Mouse (Mus musculus): ENCODE measurements around the gene Hamp2.
"Not testable (repeated sequence)": the region's sequence is repeated elsewhere in the genome, so short reads cannot be mapped to it uniquely, and the experiment has no call there.

The Hamp2 gene

DNA sequence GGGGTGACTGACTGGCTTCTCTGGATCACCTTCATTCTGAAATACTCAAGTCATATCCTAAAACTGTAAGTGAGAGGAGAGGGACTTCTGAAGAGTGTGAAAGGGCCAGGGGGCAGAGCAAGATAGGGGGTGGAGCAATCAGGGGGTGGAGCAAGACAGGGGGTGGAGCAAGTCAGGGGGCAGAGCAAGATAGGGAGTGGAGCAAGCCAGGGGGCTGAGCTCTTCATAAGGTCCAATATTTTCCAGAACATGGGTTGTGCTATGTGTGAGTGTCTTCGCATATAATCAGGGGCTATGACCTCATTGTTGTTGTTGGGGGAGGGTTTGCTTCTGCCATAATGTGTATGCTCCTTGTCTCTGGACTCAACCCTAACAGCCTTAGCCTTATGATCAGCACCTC lies 15.6 kb upstream of the Hamp2 start:
- H3K27me3 ChIP-seq (ENCODE audit: control insufficient read depth, insufficient read depth, low read length, poor library complexity, severe bottlenecking); H3K36me3 ChIP-seq (ENCODE audit: control insufficient read depth, insufficient read depth, low read length, poor library complexity, severe bottlenecking); DNase-seq (ENCODE audit: low read depth, low spot score): not testable (repeated sequence)

GRCm38 (mm10) chr7:30935422-30936099 lies 11.1 kb upstream of the Hamp2 start:
- not testable (repeated sequence) for DNase-seq (ENCODE audit: low read depth, low spot score); H3K27me3 ChIP-seq (ENCODE audit: control insufficient read depth, insufficient read depth, low read length, poor library complexity, severe bottlenecking)

GRCm38 (mm10) chr7:30924071-30924470 lies 410 bp downstream of the Hamp2 start:
- H3K36me3 ChIP-seq (ENCODE audit: control insufficient read depth, insufficient read depth, low read length, poor library complexity, severe bottlenecking): no peaks in the 10 kb centered on the region
- no peak for DNase-seq (ENCODE audit: low read depth, low spot score)
- H3K27me3 ChIP-seq (ENCODE audit: control insufficient read depth, insufficient read depth, low read length, poor library complexity, severe bottlenecking): no peaks in the 10 kb centered on the region

More at GRCm38 (mm10) chr7:30935422-30936099, 11.1 kb upstream of the Hamp2 start:
- H3K36me3 ChIP-seq (ENCODE audit: control insufficient read depth, insufficient read depth, low read length, poor library complexity, severe bottlenecking): not testable (repeated sequence)

- not testable (repeated sequence) for H3K36me3 ChIP-seq (ENCODE audit: control insufficient read depth, insufficient read depth, low read length, poor library complexity, severe bottlenecking); DNase-seq (ENCODE audit: low read depth, low spot score); H3K27me3 ChIP-seq (ENCODE audit: control insufficient read depth, insufficient read depth, low read length, poor library complexity, severe bottlenecking)
Measured at GRCm38 (mm10) chr7:30922490-30922889, 2.0 kb downstream of the Hamp2 start.

GRCm38 (mm10) chr7:30920217-30920616 lies 4.3 kb downstream of the Hamp2 start:
- H3K27me3 ChIP-seq (ENCODE audit: control insufficient read depth, insufficient read depth, low read length, poor library complexity, severe bottlenecking): no peaks in the 10 kb centered on the region
- DNase-seq (ENCODE audit: low read depth, low spot score): peak; percentile 46
- H3K36me3 ChIP-seq (ENCODE audit: control insufficient read depth, insufficient read depth, low read length, poor library complexity, severe bottlenecking): no peaks in the 10 kb centered on the region

GRCm38 (mm10) chr7:30917219-30917618 lies 7.3 kb downstream of the Hamp2 start:
- no peaks in the 10 kb centered on the region for H3K36me3 ChIP-seq (ENCODE audit: control insufficient read depth, insufficient read depth, low read length, poor library complexity, severe bottlenecking)
- DNase-seq (ENCODE audit: low read depth, low spot score): no peak
- no peaks in the 10 kb centered on the region for H3K27me3 ChIP-seq (ENCODE audit: control insufficient read depth, insufficient read depth, low read length, poor library complexity, severe bottlenecking)

DNA sequence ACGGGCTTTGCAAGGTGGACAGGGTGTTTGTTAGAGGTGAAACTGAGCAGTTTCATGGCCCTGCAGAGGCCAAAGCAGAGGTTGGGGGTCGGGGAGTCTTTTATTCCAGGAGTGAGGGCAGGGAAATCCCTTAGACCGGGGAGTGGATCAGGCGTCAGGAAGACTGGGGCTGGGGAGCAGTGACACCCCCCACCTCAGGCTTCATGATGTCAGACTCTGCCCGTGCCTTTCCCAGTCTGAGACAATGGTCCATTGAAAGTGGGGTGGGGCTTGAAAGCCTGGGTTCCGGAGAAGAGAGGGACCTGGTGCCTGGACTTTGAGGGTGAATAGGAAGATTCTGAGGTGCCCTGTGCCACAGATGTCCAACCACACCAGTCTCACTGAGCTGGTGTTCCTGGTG lies 7.8 kb downstream of the Hamp2 start:
- DNase-seq (ENCODE audit: low read depth, low spot score): no peak
- no peaks in the 10 kb centered on the region for H3K36me3 ChIP-seq (ENCODE audit: control insufficient read depth, insufficient read depth, low read length, poor library complexity, severe bottlenecking)
- no peaks in the 10 kb centered on the region for H3K27me3 ChIP-seq (ENCODE audit: control insufficient read depth, insufficient read depth, low read length, poor library complexity, severe bottlenecking)

- Histone ChIP-seq H3K27me3 (ENCODE audit: control insufficient read depth, insufficient read depth, low read length, poor library complexity, severe bottlenecking) (no peaks in the 10 kb centered on the region), H3K36me3 (ENCODE audit: control insufficient read depth, insufficient read depth, low read length, poor library complexity, severe bottlenecking) (no peaks in the 10 kb centered on the region)
- DNase-seq (ENCODE audit: low read depth, low spot score): no peak
Measured at GRCm38 (mm10) chr7:30914732-30915131, 9.7 kb downstream of the Hamp2 start, which contains the start of gene Mag. Gene Mag, minus strand, starts transcription at chr7:30914873.

DNA sequence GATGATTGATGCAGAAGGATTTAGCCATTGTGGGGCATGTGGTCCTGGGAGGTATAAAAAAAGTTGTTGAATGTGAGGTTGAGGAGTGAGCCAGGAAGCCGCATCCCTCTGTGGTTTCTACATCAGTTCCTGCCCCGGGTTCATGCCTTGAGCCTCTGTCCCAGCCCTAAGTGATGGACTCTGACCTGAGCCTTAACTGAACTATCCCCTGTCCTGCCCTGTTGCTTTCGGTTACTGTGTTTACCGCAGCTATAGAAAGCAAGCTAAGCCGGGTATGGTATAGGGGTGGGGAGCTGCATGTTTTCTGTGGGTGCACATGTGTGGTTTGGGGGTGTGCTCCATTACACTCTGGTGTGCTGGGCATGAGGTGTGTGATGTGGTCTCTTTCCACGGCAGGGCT lies 14.7 kb downstream of the Hamp2 start:
- no peak for DNase-seq (ENCODE audit: low read depth, low spot score)
- H3K36me3 ChIP-seq (ENCODE audit: control insufficient read depth, insufficient read depth, low read length, poor library complexity, severe bottlenecking): no peaks in the 10 kb centered on the region
- no peaks in the 10 kb centered on the region for H3K27me3 ChIP-seq (ENCODE audit: control insufficient read depth, insufficient read depth, low read length, poor library complexity, severe bottlenecking)

GRCm38 (mm10) chr7:30908992-30909431 lies 15.5 kb downstream of the Hamp2 start:
- no peak for DNase-seq (ENCODE audit: low read depth, low spot score)
- Histone ChIP-seq H3K36me3 (ENCODE audit: control insufficient read depth, insufficient read depth, low read length, poor library complexity, severe bottlenecking) (no peaks in the 10 kb centered on the region), H3K27me3 (ENCODE audit: control insufficient read depth, insufficient read depth, low read length, poor library complexity, severe bottlenecking) (no peaks in the 10 kb centered on the region)

GRCm38 (mm10) chr7:30908277-30908991 lies 16.0 kb downstream of the Hamp2 start:
- Histone ChIP-seq H3K36me3 (ENCODE audit: control insufficient read depth, insufficient read depth, low read length, poor library complexity, severe bottlenecking) (no peaks in the 10 kb centered on the region), H3K27me3 (ENCODE audit: control insufficient read depth, insufficient read depth, low read length, poor library complexity, severe bottlenecking) (no peaks in the 10 kb centered on the region)
- DNase-seq (ENCODE audit: low read depth, low spot score): no peak

- peak; percentile 73 for DNase-seq (ENCODE audit: low read depth, low spot score)
- no peaks in the 10 kb centered on the region for H3K27me3 ChIP-seq (ENCODE audit: control insufficient read depth, insufficient read depth, low read length, poor library complexity, severe bottlenecking)
- H3K36me3 ChIP-seq (ENCODE audit: control insufficient read depth, insufficient read depth, low read length, poor library complexity, severe bottlenecking): no peaks in the 10 kb centered on the region
Measured at GRCm38 (mm10) chr7:30904042-30904441, 20.4 kb downstream of the Hamp2 start.

DNA sequence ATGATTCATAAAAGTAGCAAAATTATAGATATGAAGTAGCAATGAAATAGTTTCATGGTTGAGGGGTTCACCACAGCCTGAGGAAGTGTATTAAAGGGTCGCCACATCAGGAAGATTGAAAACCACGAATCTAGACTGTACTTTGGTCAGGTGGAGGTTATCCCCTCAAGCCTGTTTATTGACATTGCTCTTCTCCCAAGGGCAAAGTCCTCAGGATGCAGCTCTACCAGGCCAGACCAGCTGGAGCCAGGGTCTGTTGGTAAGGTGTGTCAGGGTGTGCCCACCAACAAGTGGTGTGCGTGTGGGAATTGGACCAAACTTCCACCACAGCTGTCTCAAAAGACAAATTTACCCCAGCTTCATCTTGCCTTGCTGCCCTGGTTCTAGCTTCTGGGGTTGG lies 29.3 kb downstream of the Hamp2 start:
- DNase-seq (ENCODE audit: low read depth, low spot score): no peak
- Histone ChIP-seq H3K36me3 (ENCODE audit: control insufficient read depth, insufficient read depth, low read length, poor library complexity, severe bottlenecking) (no peaks in the 10 kb centered on the region), H3K27me3 (ENCODE audit: control insufficient read depth, insufficient read depth, low read length, poor library complexity, severe bottlenecking) (no peaks in the 10 kb centered on the region)

DNA sequence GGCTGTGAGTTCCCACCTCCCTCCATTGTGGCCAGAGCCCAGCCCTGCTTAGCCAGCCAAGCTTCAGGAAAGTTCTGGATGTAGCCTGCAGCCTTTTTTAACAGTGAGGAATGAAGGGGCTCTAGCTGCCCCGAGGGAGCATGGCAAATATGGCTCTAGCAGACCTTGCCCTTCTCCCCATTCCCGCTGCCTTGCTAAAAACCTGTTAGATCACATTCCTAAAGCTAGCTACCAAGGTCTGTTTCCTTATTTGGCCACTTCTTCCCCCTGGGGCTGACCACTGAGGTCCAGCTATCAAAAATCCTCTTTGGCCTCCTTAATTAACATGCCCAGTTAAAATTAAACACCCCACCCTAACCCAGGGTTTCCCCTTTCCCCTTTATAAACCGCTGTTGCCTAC lies 32.0 kb downstream of the Hamp2 start:
- Histone ChIP-seq H3K27me3 (ENCODE audit: control insufficient read depth, insufficient read depth, low read length, poor library complexity, severe bottlenecking) (no peaks in the 10 kb centered on the region), H3K36me3 (ENCODE audit: control insufficient read depth, insufficient read depth, low read length, poor library complexity, severe bottlenecking) (no peaks in the 10 kb centered on the region)
- no peak for DNase-seq (ENCODE audit: low read depth, low spot score)

DNA sequence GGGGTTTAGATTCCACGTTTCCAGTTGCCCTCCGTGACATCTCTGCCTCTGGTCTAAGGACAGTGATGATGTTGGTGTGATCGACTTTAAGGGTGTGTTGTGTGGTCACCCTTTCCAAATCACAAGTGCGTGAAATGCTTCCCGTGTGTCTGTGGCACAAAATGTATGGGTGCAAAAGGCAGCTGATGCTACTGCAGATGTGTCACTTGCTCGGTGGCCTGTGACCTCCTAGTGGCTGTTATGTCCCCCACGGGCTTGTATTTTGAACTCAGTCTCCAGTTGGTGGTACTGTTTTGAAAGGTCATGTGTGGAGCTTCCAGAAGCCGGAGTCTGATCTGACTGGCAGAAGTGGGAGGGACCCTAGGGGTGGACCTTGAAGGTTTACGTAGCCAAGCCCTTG lies 32.7 kb downstream of the Hamp2 start:
- DNase-seq (ENCODE audit: low read depth, low spot score): peak; percentile 55
- Histone ChIP-seq H3K36me3 (ENCODE audit: control insufficient read depth, insufficient read depth, low read length, poor library complexity, severe bottlenecking) (no peaks in the 10 kb centered on the region), H3K27me3 (ENCODE audit: control insufficient read depth, insufficient read depth, low read length, poor library complexity, severe bottlenecking) (no peaks in the 10 kb centered on the region)

Measured in splenic B cell, adult 2 months (primary cell).